Mouse (Mus musculus): ENCODE measurements around the gene Nr2f2.

Gene Nr2f2

DNA sequence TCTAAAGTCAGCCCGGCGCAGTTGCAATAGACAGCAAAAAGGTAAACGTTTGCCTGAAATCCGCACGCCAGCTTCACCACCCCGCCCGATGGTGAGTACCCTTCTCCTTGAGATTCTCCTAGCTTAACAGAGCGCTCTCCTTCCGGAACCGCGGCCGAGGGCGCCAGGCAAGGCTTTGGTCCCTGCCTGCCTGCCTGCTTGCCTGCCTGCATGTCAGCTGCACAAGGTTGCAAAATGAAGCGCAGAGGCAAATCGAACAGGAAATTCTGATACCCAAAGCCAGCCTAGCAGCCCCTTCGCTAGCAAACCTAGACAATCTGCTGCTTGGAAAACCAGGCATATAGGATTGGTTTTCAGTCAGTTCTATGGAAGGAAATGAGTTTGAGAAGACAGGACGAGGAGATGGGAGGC, 1.1 kb downstream of the Nr2f2 start:
- peak; percentile 37 for DNase-seq (ENCODE audit: low spot score)

DNA sequence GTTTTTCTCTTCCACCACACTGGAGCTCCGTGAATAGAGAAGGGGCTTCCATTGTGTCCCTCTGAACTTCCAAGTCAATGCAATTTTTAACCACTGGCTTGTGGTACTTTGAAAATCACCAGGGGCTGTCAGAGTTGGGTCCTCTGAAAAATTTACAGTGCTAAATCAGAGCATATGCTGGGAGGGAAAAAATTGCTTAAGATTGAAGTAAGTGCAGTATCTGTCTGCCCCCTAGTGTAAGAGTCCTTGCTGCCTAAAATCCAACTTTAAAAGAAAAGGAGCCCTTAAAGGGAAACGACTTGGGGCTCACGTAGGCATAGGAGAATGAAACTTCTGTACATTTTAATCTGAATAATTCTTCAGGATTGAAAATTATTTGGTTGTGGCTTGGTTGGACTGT, 1.7 kb downstream of the Nr2f2 start:
- DNase-seq (ENCODE audit: low spot score), result peak; percentile 15

DNA sequence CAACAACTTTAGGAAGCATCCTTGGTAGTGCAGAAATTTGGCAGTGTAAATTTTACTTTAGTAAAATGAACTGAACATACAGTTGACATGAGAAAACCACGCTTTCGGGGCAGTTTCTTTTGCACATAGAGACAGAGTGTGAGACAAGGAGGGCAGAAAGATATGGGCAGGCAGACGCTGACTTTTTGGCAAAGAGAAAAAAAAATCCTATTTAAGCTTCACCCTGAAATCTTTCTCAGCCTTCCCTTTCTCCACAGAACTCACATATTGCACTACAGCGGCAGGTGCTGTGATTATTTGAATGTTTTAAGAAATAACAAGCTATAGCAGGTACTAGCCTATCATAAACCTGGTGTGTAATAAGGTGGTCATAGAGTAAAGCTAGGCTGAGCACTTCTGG, 3.2 kb downstream of the Nr2f2 start:
- no peak for DNase-seq (ENCODE audit: low spot score)

DNA sequence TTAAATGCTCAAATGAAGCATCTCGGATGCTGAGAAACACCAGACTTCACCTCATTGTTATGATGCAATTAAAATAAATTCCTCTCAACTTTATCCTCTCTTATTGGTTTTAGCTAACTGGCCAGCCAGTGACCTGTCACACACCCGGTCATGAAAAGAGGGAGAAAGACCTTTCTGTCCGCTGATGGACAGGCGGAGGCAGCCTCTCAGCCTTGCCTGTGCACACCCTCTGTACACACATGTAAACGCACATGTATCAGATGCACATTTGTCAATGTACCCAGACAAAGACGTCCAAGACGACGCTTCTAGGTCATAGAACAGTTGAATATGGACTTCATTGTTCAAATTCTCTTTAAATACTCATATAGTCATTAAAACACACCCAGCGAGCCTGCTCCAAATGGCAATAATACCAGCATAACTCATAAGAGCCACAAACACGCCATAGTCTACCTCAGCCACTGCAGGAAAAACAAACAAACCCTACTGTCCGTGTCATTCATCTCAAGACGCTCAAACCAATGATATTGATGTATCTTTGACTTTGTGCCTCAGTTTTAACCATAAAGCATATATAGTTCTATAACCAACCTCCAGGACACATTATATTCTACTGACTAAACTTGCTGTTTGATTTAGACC, 3.9 kb downstream of the Nr2f2 start:
- no peak for DNase-seq (ENCODE audit: low spot score)

DNA sequence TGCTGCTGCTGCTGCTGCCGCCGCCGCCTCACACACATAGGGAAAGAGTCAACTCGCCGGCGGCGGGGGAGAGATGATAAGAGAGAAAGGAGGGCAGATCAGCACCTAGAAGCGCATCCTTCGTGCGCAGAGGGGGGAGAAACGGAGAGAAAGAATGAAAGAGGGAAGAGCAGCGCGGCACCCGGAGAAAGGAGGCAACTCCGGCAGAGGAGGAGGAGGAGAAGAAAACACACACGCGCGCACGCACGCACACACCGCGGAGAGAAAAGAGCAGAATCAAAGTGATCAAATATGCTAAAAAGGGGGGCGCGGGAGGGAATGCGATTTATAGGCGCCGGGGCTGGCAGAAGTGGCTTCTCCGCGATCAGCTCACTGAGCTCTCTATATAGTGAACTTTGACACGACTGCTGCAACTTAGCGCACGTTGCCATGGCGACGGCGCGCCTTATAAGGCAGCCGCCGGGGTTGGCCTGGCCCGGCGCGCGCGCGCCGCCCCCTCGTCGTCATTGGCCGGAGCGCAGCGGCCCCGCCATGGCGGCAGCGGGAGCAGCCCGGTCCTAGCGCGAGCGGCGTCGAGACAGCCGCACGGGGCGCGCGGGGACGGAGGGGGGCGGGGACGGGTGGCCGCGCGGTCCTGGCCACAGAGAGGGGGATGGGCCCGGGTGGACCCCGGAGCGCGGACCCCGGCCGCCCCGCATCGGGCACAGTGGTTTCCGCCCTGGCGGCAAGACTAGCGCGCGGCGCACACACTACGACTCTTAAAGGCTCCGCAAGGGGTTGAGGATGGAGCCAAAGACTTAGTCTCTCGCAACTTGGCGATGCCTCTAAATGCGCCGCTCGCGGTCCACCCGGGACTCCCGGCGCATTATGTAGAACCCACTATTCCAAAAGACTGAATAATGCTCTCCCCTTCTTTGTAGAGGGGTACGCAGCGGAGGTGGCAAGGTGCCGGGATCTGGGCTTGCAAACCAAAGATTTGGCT, 4.9 kb downstream of the Nr2f2 start:
- peak; percentile 94 for DNase-seq (ENCODE audit: low spot score)

DNA sequence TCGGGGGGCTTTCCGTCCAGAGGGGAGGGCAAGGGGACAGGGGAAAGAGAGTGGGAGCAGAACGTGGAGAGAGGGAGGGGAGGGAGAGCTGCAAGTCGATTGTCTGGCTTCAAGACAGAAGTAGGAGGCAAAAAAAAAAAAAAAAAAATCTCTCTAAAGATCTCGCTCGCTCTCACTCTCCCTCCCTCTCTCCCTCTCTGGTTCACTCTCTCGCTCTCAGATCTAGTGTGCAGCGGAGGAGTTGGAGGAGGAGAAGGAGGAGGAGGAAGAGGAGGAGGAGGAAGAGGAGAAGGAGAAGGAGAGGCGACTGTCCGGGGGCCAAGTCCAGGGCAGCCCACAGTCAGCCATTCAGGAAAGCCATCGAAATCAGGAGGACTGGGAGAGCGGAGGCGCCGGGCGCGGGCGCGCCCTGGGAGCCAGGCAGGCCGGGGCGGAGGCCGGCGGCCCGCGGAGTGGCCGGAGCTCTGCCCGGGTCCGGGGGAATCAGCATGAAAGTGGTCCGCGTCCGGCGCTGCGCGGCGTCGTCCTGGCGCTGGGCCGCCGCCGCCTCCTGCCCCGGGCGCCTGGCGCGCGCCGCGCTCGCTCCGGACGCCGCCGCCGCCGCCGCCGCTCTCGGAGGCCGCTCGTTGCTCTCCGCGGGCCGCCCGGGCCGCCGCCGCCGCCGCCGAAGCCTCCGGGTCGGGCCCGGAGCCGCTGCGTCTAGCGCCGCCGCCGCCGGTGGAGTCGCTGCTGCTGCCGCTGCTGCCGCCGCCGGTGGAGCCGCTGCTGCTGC, 5.7 kb downstream of the Nr2f2 start:
- peak; percentile 3 for DNase-seq (ENCODE audit: low spot score)

DNA sequence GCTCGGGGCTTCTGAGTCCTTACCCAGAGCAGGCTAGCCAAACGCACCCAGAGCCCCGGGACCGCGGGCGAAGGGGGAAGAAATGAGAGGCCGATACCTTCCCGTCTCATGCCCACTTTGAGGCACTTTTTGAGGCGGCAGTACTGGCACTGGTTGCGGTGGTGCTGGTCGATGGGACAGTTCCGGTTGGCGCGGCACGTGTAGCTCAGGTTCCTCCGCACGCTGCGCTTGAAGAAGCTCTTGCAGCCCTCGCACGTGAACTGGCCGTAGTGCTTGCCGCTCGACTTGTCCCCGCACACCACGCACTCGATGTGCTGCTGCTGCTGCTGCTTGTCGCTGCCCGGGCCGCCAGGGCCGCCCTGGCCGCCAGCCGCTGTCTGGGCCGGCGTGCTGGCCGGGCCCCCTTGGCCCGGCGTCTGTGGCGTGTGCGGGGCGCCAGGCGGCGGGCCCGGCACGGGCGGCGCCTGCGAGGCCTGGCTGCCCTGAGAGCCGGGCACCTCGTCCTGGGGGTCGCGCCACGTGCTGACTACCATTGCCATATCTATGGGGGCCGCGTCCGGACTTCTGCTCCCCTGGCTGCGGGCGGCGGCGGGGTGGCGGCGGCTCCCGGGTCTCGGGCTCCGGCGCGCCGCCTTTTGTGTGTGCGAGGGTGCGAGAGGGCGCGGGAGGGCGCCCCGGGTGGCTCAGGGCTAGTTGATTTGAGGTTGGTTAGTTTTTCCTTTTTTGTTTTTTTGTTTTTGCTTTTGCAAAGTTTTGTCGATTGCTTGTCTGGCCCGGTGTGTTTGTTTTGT, 6.5 kb downstream of the Nr2f2 start:
- peak; percentile 6 for DNase-seq (ENCODE audit: low spot score)

DNA sequence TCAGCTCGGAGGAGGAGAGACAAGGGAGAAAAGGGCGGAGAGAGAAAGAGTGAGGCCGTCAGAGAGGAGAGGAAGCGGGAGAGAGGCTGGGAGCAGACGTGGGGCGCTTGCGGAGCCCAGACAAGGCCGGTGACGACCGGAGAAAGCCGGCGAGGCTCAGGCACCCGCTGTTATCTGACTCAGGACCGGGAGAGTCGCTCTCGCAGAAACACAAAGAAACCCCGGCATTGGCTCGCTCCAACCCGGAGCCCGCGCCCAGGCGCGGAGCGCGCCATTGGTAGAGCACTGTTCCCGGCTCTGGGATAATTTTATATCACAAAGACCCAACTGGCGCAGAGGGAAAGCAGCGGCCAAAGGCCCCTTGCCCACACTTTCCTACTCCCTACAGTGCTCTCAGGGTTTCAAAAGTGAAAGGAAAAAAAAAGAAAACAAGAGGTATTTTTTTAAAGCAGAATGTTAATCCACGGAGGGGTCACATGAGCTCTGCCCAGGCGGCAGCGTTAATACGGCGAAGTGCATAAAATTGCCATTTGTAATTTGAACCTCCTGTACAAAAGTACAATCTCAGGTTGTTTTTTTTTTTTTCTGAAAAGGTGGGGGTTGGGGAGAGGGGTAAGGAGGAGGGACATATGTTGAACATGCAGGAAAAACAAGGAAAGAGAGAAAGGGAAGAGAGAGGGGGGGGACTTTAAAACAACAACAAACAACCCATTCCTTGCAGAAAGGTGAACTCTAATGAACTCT, 7.5 kb downstream of the Nr2f2 start:
- no peak for DNase-seq (ENCODE audit: low spot score)

DNA sequence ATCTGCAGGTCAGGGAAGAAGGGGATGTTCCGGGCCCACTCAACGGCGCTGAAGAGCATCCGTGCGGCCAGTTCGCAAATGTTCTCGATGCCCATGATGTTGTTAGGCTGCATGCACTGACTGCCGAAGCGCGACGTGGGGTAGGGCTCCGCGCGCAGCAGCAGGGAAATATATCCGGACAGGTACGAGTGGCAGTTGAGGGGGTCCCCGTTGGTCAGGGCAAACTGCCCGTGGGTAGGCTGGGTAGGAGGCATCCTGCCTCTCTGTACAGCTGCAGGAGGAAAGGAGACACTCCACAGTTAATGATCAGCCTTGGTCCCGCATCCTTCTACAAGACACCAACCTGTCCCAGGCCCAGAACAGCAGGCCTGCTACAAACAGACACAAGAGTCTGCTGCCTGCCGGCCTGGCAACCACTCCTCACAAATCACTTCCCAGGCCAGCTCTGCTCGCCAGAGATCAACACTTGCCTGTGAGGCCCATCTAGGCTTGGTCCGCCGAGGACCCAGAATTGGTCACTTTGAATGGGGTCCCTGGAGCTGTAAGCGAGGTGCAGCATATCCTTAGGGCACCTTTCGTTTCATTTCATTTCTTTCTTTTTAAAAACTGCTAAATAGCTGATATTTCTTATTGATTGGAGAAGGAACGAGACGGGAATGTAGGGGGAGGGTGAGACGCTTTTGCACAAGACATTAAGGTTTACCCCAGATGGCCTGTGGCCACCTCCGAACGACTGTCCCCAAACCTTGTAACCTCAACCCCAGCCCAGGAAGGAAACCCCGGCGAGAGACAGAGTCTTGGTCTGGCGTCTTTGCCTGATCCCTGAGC, 8.3 kb downstream of the Nr2f2 start:
- no peak for DNase-seq (ENCODE audit: low spot score)

DNA sequence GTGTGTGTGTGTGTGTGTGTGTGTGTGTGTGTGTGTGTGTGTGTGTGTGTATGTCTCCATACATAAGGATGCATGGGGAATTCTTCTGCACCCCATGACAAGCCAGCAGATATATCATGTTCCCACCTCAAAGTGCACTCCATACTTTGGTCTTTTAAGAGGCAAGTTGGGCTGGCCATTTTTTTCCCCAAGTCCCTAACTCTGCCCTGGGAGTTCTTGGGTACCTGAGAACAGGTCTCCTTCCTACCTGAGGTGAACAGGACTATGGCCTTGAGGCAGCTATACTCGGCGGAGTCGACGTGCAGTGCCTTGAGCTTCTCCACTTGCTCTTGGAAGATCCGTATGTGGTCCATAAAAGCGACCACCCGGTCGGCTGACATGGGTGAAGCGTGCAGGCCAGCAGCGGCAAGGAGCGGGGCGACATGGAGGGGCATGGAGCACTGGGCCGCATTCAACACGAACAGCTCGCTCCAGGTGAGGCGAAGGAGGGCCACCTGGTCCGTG, 9.0 kb downstream of the Nr2f2 start:
- no peak for DNase-seq (ENCODE audit: low spot score)

DNA sequence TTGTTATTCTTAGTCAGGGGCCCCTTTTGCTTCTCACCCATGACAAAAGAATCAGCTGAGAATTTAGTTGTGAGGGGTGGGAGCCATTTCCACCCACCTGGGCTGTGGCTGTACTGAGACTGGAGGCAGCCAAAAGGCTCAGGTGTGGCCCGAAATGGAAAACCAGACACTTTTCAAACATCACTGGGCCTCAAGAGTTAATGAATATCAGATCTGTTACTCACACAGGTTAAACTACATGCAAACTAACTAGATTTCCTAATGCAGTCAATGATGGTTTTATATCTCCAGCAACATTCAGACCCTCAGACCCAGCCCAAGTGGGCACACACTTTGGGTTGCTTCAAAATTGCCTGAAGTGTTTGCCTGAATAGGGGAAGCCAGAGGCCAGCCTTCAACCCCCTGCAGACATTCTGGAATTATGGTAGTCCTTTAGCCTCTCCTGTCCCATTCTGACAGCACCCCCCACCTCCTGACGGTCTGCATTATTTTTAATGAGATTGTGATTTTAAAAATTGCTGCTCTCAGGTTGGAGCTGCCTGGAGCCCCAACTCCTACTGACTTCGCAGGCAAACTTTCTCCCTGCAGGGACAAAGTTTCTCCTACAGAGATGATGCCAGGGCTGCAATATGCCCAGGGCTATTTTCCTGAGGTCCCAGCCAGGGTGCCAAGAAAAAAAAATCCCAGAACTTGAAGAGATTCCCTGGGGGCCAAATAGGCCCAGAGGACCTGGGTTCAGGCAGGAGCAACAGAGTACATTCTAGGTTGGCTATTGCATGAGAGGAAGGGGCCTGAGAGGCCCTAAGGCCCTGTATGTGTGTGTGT, 9.6 kb downstream of the Nr2f2 start:
- DNase-seq (ENCODE audit: low spot score), result no peak

DNA sequence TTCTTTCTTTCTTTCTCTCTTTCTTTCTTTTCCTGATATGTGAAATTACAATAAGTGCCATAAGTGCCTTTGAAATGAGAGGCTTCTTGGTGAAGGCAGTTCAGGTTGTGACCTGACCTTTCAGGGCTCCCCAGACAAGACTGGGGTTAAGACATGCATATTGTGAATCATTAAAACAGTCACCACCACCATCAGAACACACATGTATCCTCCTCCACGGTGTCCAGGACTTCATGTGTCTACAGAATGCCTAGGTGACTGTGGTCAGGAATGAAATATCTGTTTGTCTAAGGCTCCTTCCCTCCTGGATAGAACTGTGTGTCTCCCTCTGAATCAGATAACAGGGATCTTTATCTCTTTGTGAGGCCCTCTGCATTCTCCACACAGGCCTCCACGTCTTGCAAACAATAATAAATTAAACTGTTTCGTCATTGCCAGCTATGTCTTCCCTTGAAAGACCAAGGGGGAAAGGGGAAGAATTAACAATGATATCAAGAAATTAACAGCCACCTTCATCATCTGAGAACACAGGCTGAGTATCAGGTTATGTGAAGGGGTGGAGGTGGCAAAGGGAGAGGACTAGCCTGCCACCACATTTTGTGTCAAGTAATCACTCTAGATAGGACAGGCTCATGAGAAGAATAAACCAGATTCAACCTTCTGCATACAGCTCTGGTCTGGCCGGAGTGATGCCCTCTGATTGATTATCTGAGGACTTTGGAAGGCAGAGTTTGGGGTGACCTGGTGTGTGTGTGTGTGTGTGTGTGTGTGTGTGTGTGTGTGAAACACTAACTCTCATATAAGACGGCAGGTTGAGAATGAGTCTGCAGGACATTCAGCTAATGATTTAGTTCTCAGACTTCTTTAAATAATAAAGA, 10.6 kb downstream of the Nr2f2 start:
- no peak for DNase-seq (ENCODE audit: low spot score)

DNA sequence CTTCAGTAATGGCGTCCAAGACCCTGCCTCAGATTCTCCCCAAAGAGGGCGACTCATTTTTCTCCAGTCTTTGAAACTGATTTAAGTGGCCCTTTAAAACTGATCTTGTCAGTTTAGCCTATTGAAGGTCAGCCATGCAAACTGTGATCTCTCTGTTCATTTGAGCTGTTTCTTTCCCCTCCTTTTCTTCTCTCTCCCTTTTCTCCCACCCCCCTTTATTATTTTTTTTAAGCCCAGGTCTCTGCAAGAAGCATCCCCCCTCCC, 11.2 kb downstream of the Nr2f2 start:
- DNase-seq (ENCODE audit: low spot score), result no peak

DNA sequence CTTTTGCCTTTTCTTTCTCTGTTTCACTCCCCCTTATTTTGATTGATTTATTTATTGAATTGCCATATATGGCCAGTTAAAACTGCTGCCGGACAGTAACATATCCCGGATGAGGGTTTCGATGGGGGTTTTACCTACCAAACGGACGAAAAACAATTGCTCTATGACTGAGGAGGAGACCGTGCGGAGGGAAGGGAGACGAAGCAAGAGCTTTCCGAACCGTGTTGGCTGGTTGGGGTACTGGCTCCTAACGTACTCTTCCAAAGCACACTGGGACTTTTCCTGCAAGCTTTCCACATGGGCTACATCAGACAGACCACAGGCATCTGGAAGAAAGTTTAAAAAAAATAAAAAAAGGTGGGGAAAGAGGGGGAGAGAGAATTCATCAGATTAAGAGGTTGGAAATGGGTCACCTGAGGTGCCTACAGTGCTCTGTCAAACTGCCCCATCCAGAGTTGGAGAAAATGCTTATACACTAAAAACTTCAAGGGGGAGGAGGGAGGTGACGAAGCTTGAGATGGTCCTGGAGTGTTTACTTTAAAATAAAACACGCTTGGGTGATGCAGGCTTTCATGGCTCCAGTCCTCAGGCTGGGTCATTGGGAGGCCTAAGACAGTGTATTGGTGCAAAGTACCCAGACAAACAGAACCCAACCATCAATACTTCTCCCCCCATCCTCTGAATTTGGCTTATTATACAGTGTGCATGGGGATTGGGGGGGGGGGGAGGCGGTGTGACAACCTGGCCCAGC, 11.8 kb downstream of the Nr2f2 start:
- no peak for DNase-seq (ENCODE audit: low spot score)

DNA sequence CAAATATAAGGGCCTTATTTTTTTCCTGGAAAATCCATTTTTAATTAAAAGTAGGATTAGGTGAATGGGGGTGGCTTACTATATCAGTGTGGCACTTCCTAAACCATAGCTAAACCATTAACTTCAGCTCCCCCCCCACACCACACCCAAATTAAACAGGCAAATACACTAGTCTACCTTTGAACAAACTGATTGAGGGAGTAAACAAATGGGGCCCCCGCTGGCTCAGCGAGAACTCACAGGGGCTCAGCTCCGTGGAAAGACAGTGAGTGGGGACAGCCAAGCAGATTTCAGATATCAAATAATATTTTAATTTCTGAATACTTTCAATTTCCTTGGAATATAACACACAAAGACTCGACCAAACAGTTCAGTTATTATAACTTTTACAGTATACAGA, 13.4 kb downstream of the Nr2f2 start:
- DNase-seq (ENCODE audit: low spot score), result no peak

DNA sequence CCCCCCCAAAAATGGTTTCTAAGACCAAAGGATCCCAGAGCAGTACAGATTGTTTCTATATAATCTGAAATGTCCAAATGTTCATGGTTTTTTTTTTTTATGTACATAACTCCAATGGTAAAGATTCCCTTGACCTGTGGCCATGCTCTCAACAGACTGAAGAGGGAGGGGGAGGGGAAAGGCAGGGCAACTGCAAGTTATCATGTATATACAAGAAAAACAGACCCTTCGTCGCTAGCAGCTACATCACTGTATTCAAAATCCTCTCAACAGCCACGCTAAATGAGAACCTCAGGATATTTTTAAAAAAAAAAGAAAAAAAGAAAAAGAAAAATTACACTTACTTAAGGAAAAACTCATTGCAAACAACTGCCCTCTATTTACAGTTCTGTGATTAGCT, 13.9 kb downstream of the Nr2f2 start:
- DNase-seq (ENCODE audit: low spot score), result no peak

DNA sequence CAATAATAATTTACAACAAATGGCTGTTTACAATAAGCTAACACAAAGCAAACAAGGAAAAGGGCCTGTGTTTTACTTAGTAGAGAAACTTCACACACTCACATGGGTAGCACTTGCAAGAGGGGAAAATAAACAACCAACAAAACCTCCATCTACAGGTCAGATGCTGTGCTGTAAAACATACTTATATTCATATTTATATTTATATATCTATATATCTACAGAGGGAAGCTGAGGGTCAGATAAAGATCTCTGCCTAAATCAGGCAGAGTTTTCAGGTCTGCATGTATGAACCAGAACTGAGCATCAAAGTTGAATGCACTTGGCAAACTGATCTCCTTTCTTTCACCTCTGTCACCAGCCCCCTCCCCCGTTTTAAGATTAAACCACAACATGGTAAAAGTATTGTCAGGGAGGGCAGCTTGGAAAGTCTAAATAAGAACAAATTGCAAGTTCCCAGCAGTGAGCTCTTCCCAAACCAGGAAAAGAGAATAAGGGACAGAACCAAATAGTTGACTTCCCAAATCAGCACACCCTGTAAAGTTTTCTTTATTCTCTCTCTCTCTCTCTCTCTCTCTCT, 14.5 kb downstream of the Nr2f2 start:
- no peak for DNase-seq (ENCODE audit: low spot score)
